Mouse (Mus musculus) testis, postnatal 14 days (tissue): Measurements from ENCODE around the gene Was.
A peak's percentile ranks its signal among the peaks of the same experiment; 100 is the strongest.
"Not testable (repeated sequence)": the region's sequence is repeated elsewhere in the genome, so short reads cannot be mapped to it uniquely, and the experiment has no call there.

Experiments used
- DNase-seq: peaks from one replicate; pipeline ENCODE4 v3.0.0; 2021; ENCODE audit warnings: low spot score

Gene Was

DNA sequence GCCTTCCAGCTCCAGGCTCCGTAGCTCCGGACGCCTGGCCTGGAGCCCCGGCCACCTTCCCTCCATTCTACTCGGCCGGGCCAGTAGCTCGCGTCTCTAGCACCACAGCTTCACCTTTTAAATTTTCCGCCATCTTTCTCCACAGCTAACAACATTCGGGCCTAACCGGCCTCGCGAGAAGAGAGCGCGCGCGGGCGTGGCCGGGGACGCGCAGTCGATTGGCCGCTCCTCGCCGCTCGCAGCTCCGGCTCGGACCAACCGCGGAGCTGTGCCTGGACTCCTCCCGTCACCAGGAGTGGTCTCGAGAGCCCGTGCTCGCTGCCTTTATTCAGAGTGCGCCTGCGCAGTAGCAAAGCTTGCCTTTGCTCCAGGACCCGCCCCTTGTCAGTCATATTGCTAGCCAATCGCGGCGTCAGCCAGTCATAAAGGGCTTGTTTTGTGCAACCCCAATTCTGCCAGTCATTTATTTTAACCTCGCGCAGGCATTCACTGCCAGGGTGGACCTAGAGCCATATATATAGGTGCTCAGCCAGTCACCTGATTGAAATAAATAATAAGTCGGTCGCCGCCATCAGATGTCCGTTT is 15.8 kb downstream of the Was start, which contains the start of gene Suv39h1:
Suv39h1 (minus strand) TSS at position 331 of the 585 bp plus-strand sequence.
- peak; percentile 96 for DNase-seq

DNA sequence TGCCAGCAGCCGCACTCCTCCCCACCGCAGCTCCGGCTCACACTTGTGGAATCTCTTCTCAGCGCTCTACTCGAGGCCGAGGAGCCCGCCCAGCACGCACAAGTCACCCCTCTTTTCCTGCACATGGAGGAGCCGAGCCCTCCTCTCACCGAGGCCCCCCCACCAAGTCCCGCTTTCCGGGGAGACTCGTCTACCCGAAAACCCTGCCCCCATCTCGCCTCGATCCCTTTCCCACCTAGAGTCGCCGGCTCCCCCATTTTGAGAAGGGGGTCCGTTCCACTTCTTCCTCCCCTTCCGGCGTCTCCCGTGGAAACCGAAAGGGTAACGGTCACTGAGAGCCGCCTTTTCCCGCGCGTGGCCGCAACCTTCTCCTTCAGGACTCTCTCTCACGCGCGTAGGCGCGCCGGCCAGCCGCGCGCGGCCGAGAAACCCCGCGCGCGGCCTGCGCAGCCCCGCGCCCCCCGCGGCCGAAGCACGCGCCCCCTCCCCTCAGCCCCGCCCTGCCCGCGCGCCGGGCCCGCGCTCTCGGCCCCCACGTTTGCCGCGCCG is 16.3 kb downstream of the Was start:
- DNase-seq: peak; percentile 61

DNA sequence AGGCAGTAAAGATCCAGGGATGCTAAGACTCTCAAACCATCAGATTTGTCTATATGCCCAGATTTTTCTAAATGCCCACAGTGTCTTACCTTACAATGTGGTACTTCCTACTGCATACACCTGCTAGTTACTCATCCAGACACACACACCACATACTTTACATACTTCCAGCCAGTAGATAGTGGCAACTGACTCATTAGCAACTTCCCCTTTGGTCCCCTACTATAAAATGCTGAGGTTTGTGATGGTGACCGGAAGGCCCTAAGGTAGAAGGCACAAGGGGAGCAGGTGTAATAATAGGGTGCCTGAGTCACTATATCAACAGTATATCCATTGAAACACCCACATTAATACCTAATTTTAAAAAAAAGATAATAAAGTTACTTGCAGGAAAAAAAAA is 21.1 kb downstream of the Was start:
- no peak for DNase-seq

DNA sequence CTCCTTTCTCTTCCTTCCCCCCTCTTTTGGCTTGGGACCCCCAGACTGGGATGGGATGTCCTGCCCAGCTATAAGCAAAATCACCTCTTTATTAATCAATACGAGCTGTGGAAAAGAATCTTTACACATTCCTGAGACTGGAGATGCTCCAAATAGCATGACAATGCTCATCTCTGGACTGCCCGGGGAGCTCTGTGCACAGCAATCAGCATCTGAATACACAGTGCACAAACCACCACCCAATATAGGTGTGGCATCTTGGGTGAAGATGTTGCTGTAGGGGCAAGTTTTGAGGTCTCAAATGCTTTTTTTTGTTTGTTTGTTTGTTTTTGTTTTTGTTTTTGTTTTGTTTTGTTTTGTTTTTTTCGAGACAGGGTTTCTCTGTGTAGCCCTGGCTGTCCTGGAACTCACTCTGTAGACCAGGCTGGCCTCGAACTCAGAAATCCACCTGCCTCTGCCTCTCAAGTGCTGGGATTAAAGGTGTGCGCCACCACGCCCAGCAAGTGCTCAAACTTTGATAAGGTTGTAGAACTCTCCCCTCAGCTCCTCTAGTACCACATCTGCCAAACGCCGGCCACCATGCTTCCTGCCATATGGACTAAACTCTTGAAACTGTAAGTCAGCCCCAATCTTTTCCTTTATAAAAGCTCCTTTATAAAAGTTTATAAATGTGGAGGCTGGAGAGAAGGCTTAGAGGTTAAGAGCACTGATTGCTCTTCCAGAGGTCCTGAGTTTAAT is 39.1 kb downstream of the Was start:
- DNase-seq: not testable (repeated sequence)

DNA sequence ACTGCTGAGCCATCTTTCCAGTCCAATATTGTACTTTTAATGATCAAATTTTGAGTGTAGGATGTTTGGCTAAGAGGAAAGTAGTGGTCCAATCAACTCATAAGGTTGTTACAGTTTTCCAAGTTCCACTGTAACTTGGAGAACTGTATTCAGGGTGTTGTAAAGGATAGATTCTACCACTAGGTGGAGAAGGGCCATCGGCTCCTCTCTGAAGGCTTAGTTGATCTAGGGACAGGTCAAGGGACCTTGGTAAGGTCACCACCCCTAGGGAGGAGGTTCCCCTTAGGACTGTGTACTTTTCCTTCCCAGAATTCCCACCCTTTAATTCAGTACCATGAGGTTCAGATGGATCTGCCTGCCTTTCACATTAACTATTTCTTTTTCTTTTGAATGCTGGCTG is 57.3 kb downstream of the Was start:
- DNase-seq: no peak
